Mouse (Mus musculus): ENCODE measurements at regions not wholly inside any gene's neighbourhood (a gene's known extent, or its start where the extent isn't known, plus 50 kb on each side); places are given as distances from the start of the nearest gene placed in this dataset.

DNA sequence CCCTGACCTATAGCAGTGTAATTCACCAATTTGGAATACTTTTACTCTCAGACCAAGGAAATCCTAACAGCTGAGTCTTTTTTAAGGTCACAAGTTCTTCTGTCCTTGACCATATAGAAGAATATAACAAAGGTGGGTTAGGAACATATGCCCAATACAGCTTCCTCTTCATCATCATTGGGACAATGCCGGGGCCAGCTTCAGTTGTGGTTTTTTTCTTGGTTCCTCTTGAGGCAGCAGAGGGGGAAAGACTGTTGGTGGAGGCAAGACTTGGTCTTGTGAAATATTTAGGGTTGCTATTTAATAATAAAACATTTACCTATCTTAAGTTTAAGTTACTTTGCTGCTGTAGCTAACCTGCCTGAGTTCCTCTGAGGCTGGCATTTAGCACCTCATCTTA lies 144.8 kb upstream of the Htr1f start:
- no peak overlapping the region for H3K4me2 ChIP-seq (ENCODE audit: low read depth, low read length)
- H3K27me3 ChIP-seq (ENCODE audit: control insufficient read depth, insufficient read depth, low read length): no peaks in the 10 kb centered on the region
- no peak overlapping the region for H3K27ac ChIP-seq (ENCODE audit: low read depth, low read length)
- 95% methylated on average over 1 of the region's 1 CpGs for WGBS
- H3K4me1 ChIP-seq (ENCODE audit: control insufficient read depth, insufficient read depth, low read length): no peaks in the 10 kb centered on the region
- no peak for ATAC-seq (ENCODE audit: low read depth)
- H3K36me3 ChIP-seq (ENCODE audit: control insufficient read depth, insufficient read depth, low read length): no peaks in the 10 kb centered on the region
- no peaks in the 10 kb centered on the region; the same call in 1 of the 2 replicates for H3K9me3 ChIP-seq (ENCODE audit: control insufficient read depth, low read length)
- no peak overlapping the region for H3K4me3 ChIP-seq (ENCODE audit: low read depth, low read length)
- no peak overlapping the region for H3K9ac ChIP-seq (replicated peaks; ENCODE audit: low read depth, low read length)

DNA sequence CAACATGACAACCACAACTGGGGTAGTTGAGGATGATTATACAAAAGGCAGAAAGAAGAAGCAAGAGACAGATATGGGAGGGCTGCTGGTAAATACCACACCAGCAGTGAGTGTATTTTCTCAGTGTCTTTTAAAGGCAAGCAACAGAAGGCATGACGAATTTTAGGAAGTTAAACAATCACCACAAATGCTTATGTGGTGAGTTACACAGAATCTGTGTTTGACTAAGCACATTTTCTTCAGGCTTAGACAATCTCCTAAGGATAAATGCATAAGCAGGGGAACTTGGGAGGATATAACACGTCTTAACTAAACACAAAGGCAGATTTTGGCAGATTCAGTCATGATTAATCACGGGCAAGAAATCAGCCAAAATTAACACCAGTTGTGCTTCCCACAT lies 141.8 kb upstream of the Htr1f start:
- Histone ChIP-seq H3K9ac (replicated peaks; ENCODE audit: low read depth, low read length) (no peak overlapping the region), H3K4me2 (ENCODE audit: low read depth, low read length) (no peak overlapping the region), H3K36me3 (ENCODE audit: control insufficient read depth, insufficient read depth, low read length) (no peaks in the 10 kb centered on the region), H3K27ac (ENCODE audit: low read depth, low read length) (no peak overlapping the region), H3K27me3 (ENCODE audit: control insufficient read depth, insufficient read depth, low read length) (no peaks in the 10 kb centered on the region), H3K4me1 (ENCODE audit: control insufficient read depth, insufficient read depth, low read length) (no peaks in the 10 kb centered on the region), H3K4me3 (ENCODE audit: low read depth, low read length) (no peak overlapping the region), H3K9me3 (ENCODE audit: control insufficient read depth, low read length) (no peaks in the 10 kb centered on the region; the same call in 1 of the 2 replicates)
- WGBS: 79% methylated on average over 3 of the region's 3 CpGs
- no peak for ATAC-seq (ENCODE audit: low read depth)

DNA sequence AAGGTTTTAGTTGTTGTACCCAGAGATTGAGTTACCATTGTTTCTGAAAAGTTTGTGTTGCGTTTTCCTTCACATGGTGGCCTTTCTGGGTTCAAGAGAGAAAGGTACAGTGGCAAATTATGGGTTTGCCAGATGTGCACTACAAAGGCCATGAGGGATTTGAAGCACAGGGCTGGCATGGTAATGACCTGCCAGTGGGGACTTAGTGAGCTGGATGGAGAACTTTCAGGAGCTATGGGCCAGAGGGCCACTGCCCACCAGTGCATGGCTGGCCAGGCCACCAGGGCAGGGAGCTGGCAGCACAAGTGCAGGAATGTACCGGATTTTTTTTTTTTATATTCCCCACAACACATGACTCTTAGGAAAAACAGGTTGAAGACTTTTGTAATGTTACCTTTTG lies 128.8 kb upstream of the Htr1f start:
- H3K27ac ChIP-seq (ENCODE audit: low read depth, low read length): no peak overlapping the region
- no peaks in the 10 kb centered on the region for H3K9me3 ChIP-seq (ENCODE audit: control insufficient read depth, low read length)
- no peak overlapping the region for H3K4me2 ChIP-seq (ENCODE audit: low read depth, low read length)
- no peak overlapping the region for H3K4me3 ChIP-seq (ENCODE audit: low read depth, low read length)
- H3K9ac ChIP-seq (replicated peaks; ENCODE audit: low read depth, low read length): no peak overlapping the region
- no peaks in the 10 kb centered on the region for H3K4me1 ChIP-seq (ENCODE audit: control insufficient read depth, insufficient read depth, low read length)
- H3K36me3 ChIP-seq (ENCODE audit: control insufficient read depth, insufficient read depth, low read length): no peaks in the 10 kb centered on the region
- ATAC-seq (ENCODE audit: low read depth): no peak
- H3K27me3 ChIP-seq (ENCODE audit: control insufficient read depth, insufficient read depth, low read length): no peaks in the 10 kb centered on the region
- 94% methylated on average over 2 of the region's 2 CpGs for WGBS

DNA sequence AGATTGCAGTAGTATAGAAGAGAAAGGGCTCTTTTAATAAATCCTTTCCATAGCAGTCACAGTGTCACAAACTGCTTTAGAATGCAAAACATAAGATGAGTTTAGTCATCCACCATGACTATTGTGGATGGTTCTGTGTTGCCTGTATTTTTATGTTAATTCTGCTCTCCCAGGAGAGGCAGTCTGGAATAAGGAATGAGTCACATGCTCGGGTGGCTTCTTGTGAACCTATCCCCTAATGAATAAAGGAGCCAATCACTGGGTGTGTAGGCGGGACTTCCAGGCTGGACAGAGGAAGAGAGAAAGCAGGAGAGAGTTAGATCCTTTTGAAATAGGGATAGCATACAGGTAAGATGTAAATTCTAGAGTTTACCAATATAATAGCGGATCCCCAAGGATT lies 128.3 kb upstream of the Htr1f start:
- Histone ChIP-seq H3K4me2 (ENCODE audit: low read depth, low read length) (no peak overlapping the region), H3K27me3 (ENCODE audit: control insufficient read depth, insufficient read depth, low read length) (no peaks in the 10 kb centered on the region), H3K27ac (ENCODE audit: low read depth, low read length) (no peak overlapping the region), H3K4me1 (ENCODE audit: control insufficient read depth, insufficient read depth, low read length) (no peaks in the 10 kb centered on the region), H3K9me3 (ENCODE audit: control insufficient read depth, low read length) (no peaks in the 10 kb centered on the region), H3K36me3 (ENCODE audit: control insufficient read depth, insufficient read depth, low read length) (no peaks in the 10 kb centered on the region), H3K9ac (replicated peaks; ENCODE audit: low read depth, low read length) (no peak overlapping the region), H3K4me3 (ENCODE audit: low read depth, low read length) (no peak overlapping the region)
- WGBS: 79% methylated on average over 3 of the region's 3 CpGs
- ATAC-seq (ENCODE audit: low read depth): no peak

DNA sequence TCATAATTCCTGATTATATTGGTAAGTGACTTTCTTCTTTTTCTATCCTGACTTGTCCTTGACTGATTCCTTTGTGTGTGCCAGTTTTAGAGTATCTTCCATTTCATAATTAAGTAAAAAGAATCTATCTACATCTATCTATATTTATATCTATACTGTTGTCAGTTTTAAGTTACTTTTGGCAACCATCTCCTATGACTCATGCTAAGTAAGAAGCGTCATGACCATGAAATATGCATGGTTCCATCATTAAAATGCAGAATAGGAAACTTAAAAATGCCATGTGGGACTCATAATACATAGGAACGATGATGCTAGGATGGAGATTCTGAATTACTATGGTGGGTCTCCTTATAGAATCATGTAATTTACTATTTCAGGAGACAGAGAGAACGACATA lies 113.8 kb upstream of the Htr1f start:
- Histone ChIP-seq H3K27ac (ENCODE audit: low read depth, low read length) (no peak overlapping the region), H3K4me1 (ENCODE audit: control insufficient read depth, insufficient read depth, low read length) (no peaks in the 10 kb centered on the region), H3K4me3 (ENCODE audit: low read depth, low read length) (no peak overlapping the region), H3K9ac (replicated peaks; ENCODE audit: low read depth, low read length) (no peak overlapping the region), H3K36me3 (ENCODE audit: control insufficient read depth, insufficient read depth, low read length) (no peaks in the 10 kb centered on the region), H3K4me2 (ENCODE audit: low read depth, low read length) (no peak overlapping the region), H3K27me3 (ENCODE audit: control insufficient read depth, insufficient read depth, low read length) (no peaks in the 10 kb centered on the region), H3K9me3 (ENCODE audit: control insufficient read depth, low read length) (no peaks in the 10 kb centered on the region)
- ATAC-seq (ENCODE audit: low read depth): no peak
- 83% methylated on average over 3 of the region's 3 CpGs for WGBS

DNA sequence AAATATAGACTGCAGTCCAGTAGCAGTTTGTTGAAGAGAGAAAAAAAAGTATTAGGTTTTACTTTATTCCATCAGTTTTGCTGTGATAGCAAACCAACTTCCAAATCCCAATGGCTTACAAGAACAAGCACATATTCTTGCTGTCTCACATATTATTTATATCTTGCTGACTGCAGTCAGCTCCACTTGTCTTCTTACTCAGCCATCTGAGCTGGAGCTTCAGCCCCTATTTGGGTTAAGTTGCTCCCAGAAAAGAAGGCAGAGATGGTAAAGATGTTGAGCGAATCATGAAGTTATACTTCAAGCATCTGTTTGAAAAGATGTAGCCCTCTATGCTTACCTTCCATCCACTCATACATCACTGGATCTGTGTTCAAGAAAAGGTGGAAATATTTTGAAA lies 106.7 kb upstream of the Htr1f start:
- ATAC-seq (ENCODE audit: low read depth): no peak
- Histone ChIP-seq H3K27me3 (ENCODE audit: control insufficient read depth, insufficient read depth, low read length) (no peaks in the 10 kb centered on the region), H3K36me3 (ENCODE audit: control insufficient read depth, insufficient read depth, low read length) (no peaks in the 10 kb centered on the region), H3K9me3 (ENCODE audit: control insufficient read depth, low read length) (no peaks in the 10 kb centered on the region), H3K9ac (replicated peaks; ENCODE audit: low read depth, low read length) (no peak overlapping the region), H3K4me2 (ENCODE audit: low read depth, low read length) (no peak overlapping the region), H3K4me1 (ENCODE audit: control insufficient read depth, insufficient read depth, low read length) (no peaks in the 10 kb centered on the region), H3K4me3 (ENCODE audit: low read depth, low read length) (no peak overlapping the region), H3K27ac (ENCODE audit: low read depth, low read length) (no peak overlapping the region)
- 93% methylated on average over 1 of the region's 1 CpGs for WGBS

DNA sequence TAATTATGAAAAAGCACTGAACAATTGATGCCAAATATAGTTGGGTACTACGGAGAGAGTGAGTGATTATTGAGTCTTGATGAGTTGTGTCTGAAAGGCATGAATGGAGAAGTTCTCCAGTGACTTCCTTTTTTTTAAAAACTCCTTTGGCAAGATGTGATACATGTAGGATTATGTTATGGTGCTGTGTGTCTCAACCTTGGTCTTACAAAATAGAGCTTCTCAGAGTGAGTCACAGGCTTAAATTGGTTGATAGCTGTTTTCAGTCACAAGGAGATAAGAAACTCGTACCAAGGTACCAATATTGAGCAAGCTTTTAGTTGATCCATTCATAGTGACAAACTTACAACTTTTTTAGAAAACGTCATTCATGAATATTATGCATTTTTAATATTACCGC lies 95.7 kb upstream of the Htr1f start:
- Histone ChIP-seq H3K27ac (ENCODE audit: low read depth, low read length) (no peak overlapping the region), H3K4me3 (ENCODE audit: low read depth, low read length) (no peak overlapping the region), H3K4me2 (ENCODE audit: low read depth, low read length) (no peak overlapping the region), H3K9me3 (ENCODE audit: control insufficient read depth, low read length) (no peaks in the 10 kb centered on the region), H3K36me3 (ENCODE audit: control insufficient read depth, insufficient read depth, low read length) (no peaks in the 10 kb centered on the region), H3K27me3 (ENCODE audit: control insufficient read depth, insufficient read depth, low read length) (no peaks in the 10 kb centered on the region), H3K4me1 (ENCODE audit: control insufficient read depth, insufficient read depth, low read length) (no peaks in the 10 kb centered on the region), H3K9ac (replicated peaks; ENCODE audit: low read depth, low read length) (no peak overlapping the region)
- no peak for ATAC-seq (ENCODE audit: low read depth)
- 92% methylated on average over 4 of the region's 4 CpGs for WGBS

DNA sequence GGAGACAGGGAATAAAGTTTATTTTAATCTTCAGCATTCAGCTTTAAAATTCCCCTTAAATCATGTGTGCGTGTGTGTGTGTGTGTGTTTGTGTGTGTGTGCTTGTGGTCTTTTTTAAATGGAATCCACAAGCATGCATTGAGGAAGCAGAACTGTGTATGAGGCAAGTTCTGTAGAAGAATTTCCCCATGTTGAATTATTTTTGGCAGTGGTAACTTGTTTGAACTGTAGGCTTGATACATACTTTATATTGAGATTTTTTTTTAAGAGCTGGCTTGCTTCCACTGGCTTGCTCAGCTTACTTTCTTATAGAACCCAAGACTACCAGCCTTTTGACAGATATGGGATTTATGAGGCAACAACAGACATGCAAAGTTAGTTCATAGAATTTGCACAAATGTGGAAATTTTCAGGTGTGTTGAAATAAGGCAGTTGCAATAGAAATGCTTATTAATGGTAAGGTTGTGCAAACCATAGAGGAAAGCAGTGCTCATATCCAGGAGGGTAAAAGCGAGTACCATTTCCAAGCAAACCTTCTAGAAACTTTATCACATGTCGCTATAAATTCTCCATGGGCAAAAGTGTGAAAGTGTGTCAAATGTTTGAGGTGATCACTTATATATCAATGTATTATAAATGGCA lies 91.7 kb upstream of the Htr1f start:
- Histone ChIP-seq H3K9me3 (ENCODE audit: control insufficient read depth, low read length) (no peaks in the 10 kb centered on the region), H3K36me3 (ENCODE audit: control insufficient read depth, insufficient read depth, low read length) (no peaks in the 10 kb centered on the region), H3K4me3 (ENCODE audit: low read depth, low read length) (no peak overlapping the region), H3K9ac (replicated peaks; ENCODE audit: low read depth, low read length) (no peak overlapping the region), H3K4me2 (ENCODE audit: low read depth, low read length) (no peak overlapping the region), H3K27me3 (ENCODE audit: control insufficient read depth, insufficient read depth, low read length) (no peaks in the 10 kb centered on the region), H3K27ac (ENCODE audit: low read depth, low read length) (no peak overlapping the region), H3K4me1 (ENCODE audit: control insufficient read depth, insufficient read depth, low read length) (no peaks in the 10 kb centered on the region)
- 96% methylated on average over 3 of the region's 3 CpGs for WGBS
- ATAC-seq (ENCODE audit: low read depth): no peak

DNA sequence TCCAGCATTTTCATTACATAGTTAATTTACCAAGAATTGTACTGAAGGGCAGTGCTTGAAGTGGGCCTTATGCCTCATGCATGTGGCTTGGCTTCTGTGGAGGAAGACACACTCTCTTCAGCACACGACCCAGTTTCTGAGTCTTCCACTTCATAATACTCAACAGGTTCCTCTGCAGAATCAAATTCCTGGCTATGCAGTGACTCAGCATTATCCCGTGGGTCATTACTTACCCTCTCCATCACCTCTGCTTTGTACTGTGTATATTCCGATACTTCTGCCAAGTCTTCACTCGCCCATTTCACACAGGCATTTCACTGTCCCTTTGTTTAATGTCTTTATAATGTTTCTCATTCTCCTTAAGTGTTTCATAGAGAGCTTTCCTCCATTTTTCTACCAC lies 90.1 kb upstream of the Htr1f start:
- Histone ChIP-seq H3K36me3 (ENCODE audit: control insufficient read depth, insufficient read depth, low read length) (no peaks in the 10 kb centered on the region), H3K4me3 (ENCODE audit: low read depth, low read length) (no peak overlapping the region), H3K9ac (replicated peaks; ENCODE audit: low read depth, low read length) (no peak overlapping the region), H3K4me2 (ENCODE audit: low read depth, low read length) (no peak overlapping the region), H3K9me3 (ENCODE audit: control insufficient read depth, low read length) (no peaks in the 10 kb centered on the region), H3K4me1 (ENCODE audit: control insufficient read depth, insufficient read depth, low read length) (no peaks in the 10 kb centered on the region), H3K27ac (ENCODE audit: low read depth, low read length) (no peak overlapping the region), H3K27me3 (ENCODE audit: control insufficient read depth, insufficient read depth, low read length) (no peaks in the 10 kb centered on the region)
- WGBS: 79% methylated on average over 4 of the region's 4 CpGs
- ATAC-seq (ENCODE audit: low read depth): no peak
